Mouse (Mus musculus) brain, embryonic 14.5 days (tissue): ENCODE measurements around the gene Pla2g3.

Source experiments
- CTCF ChIP-seq: fragments of 200-500 bp; IDR thresholded peaks from 2 replicates; pipeline ENCODE4 v1.5.1; 2012; ENCODE audit warnings: inconsistent platforms, mild to moderate bottlenecking, moderate library complexity, borderline replicate concordance; ENCODE audit not compliant: insufficient read depth, insufficient read length; ENCODE audit errors: extremely low read depth
- POLR2A ChIP-seq: fragments of 200-500 bp; IDR thresholded peaks from 2 replicates; pipeline ENCODE4 v1.6.1; 2012; ENCODE audit warnings: mild to moderate bottlenecking, inconsistent platforms, borderline replicate concordance; ENCODE audit not compliant: poor library complexity, insufficient read depth, insufficient read length, severe bottlenecking; ENCODE audit errors: extremely low read depth

GRCm38 (mm10) chr11:3527766-3528165 is 39.7 kb downstream of the Pla2g3 start:
- TF ChIP-seq CTCF (no peak), POLR2A (no peak)
